Mouse (Mus musculus): ENCODE measurements around the gene Cd70. TPM values are rescaled to one million over a fixed set of nuclear protein-coding genes. Genes with fewer than 3 reads are reported as not detected.

Gene Cd70
- polyA plus RNA-seq, 1 experiment from 2014 or later, result not detected

DNA sequence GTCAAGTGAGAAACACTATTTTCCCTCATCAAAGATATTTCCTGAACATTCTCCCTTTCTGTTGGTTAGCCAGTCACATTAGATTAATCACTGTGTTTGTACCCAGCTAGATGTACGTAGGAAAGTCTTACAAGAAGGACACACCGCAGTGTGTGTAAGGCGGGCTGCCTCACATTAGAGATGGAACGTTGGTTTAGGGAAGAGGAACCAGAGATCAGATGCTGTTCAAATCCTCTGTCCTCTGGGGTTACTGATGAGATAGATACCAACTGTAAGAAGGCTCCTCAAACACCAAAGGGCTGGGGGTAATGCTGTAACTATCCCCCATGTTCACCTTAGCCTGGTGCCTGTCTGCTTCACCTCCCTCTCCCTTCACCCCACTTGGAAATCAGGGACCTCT, 24.8 kb downstream of the Cd70 start:
- DNase-seq (ENCODE audit: low spot score) (no peak), ATAC-seq (ENCODE audit: insufficient number of reproducible peaks, low FRiP score, low TSS enrichment, low read depth) (no peak)
- H3K4me3 ChIP-seq (ENCODE audit: low read depth, low read length), result no peak overlapping the region
- no peaks in the 10 kb centered on the region for H3K27me3 ChIP-seq (ENCODE audit: control insufficient read depth, insufficient read depth, low read length)
- H3K4me2 ChIP-seq (ENCODE audit: low read depth, severe bottlenecking), result no peak overlapping the region
- WGBS, result 83% methylated on average over 4 of the region's 4 CpGs
- no peaks in the 10 kb centered on the region for H3K36me3 ChIP-seq (ENCODE audit: control insufficient read depth, insufficient read depth, low read length)
- no peaks in the 10 kb centered on the region for H3K4me1 ChIP-seq (ENCODE audit: control insufficient read depth, insufficient read depth, low read length)
- H3K27ac ChIP-seq (replicated peaks; ENCODE audit: low read depth, low read length), result no peak overlapping the region
- no peak overlapping the region for H3K9ac ChIP-seq (ENCODE audit: low read length)
- H3K9me3 ChIP-seq (ENCODE audit: control insufficient read depth, low read length), result no peaks in the 10 kb centered on the region

DNA sequence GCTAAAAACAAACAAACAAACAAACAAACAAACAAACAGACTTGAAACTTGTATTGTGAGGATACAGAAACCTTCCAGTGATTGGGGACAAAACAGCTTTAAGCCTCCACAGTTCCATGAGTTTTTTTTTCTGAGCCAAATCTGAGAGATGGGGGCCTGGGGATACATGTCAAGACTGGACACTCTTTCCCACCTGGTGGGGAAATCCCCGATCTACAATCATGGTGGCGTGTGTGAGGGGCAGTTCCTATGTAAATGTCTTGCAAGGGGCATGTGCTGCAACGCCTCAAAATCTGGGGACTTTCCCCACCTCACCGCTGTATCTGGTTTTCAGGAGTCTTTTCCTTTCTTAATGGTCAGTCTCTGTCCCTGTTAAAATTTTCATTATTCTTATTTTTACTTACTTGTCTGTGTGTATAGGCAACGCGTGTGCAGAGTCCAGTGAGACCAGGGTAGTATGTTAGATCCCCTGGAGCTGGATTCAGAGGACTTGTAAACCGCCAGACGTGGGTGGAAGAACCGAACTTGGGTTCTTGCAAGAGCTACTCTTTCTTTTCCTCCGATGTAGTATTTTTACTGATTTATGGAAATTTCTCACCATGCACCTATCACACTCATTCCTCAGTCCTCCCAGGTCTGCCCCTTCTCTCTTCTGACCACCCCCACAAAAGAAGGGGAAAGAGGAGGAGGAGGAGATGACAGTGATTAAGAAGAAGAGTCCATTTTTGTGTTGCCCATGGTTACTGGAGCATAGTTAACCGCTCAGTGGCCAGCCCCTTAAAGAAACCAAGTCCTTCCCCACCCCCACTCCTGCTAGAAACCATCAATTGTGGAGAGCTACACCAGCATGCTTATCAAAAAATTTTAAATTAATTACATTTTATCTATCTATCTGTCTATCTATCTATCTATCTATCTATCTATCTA, 26.1 kb downstream of the Cd70 start:
- Histone ChIP-seq H3K4me2 (ENCODE audit: low read depth, severe bottlenecking) (no peak overlapping the region), H3K4me1 (ENCODE audit: control insufficient read depth, insufficient read depth, low read length) (no peaks in the 10 kb centered on the region), H3K27me3 (ENCODE audit: control insufficient read depth, insufficient read depth, low read length) (no peaks in the 10 kb centered on the region), H3K27ac (replicated peaks; ENCODE audit: low read depth, low read length) (no peak overlapping the region), H3K9me3 (ENCODE audit: control insufficient read depth, low read length) (no peaks in the 10 kb centered on the region), H3K9ac (ENCODE audit: low read length) (no peak overlapping the region), H3K4me3 (ENCODE audit: low read depth, low read length) (no peak overlapping the region), H3K36me3 (ENCODE audit: control insufficient read depth, insufficient read depth, low read length) (no peaks in the 10 kb centered on the region)
- ATAC-seq (ENCODE audit: insufficient number of reproducible peaks, low FRiP score, low TSS enrichment, low read depth), result no peak
- DNase-seq (ENCODE audit: low spot score), result no peak
- 83% methylated on average over 11 of the region's 11 CpGs for WGBS

DNA sequence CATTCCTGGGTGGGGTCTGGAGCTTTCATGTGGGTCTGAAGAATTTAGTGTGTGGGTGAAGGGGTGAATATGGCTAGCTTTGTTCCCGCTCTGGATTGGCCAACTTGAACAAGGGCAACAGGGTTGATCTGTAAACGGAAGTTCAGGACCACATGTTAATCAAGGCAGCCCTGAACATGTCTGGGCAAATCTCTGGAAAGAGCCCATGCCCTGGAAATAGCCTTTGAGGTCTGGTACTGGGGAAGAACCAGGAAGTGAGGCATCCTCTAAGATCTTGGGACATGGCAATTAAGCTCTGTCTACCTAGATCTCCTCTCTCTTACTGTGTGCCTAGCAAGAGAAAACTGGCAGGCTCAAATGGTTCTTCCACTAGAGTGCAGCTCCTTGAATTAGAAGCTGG, 27.7 kb downstream of the Cd70 start:
- 76% methylated on average over 2 of the region's 2 CpGs for WGBS
- no peak overlapping the region for H3K9ac ChIP-seq (ENCODE audit: low read length)
- no peak overlapping the region for H3K4me3 ChIP-seq (ENCODE audit: low read depth, low read length)
- ATAC-seq (ENCODE audit: insufficient number of reproducible peaks, low FRiP score, low TSS enrichment, low read depth), result no peak
- no peak for DNase-seq (ENCODE audit: low spot score)
- H3K27ac ChIP-seq (replicated peaks; ENCODE audit: low read depth, low read length), result no peak overlapping the region
- no peak overlapping the region for H3K4me2 ChIP-seq (ENCODE audit: low read depth, severe bottlenecking)
- H3K36me3 ChIP-seq (ENCODE audit: control insufficient read depth, insufficient read depth, low read length), result no peaks in the 10 kb centered on the region
- H3K27me3 ChIP-seq (ENCODE audit: control insufficient read depth, insufficient read depth, low read length), result no peaks in the 10 kb centered on the region
- no peaks in the 10 kb centered on the region for H3K4me1 ChIP-seq (ENCODE audit: control insufficient read depth, insufficient read depth, low read length)
- H3K9me3 ChIP-seq (ENCODE audit: control insufficient read depth, low read length), result no peaks in the 10 kb centered on the region

DNA sequence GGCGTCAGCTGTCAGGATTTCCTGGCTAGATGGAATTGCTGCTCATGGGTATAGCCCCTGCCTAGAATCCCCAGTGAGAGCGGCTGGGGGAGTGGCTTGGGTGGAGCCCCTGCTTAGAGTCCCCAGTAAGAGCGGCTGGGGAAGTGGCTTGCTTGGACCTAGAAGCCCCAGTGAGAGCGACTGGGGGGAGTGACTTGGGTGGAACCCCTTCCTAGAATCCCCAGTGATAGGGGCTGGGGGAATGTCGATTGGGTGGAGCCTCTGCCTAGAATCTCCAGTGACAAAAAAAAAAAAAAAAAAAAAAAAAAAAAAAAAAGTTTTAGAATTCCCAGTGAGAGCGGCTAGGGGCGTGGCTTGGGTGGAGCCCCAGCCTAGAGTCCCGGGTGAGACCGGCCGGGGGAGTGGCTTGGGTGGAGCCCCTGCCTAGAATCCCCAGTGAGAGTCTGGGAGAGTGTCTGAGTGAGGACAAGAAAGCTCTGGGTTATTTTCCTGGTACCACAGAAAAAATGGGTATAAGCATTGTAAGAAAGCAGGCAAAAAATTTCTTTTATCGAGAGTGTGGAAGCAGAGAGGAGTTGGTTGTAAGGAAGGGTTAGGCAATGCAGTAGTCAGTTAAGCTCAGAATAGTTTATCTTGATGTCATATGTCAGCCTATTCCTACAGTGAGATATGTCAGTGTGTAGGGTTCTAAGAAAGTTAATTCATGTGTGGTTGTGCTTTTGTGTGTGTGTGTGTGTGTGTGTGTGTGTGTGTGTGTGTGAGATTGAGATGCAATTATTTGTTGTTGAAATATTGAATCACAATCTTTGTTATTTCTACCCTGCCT, 30.8 kb downstream of the Cd70 start:
- H3K9me3 ChIP-seq (ENCODE audit: control insufficient read depth, low read length), result no peaks in the 10 kb centered on the region
- peak; percentile 55 for DNase-seq (ENCODE audit: low spot score)
- H3K4me3 ChIP-seq (ENCODE audit: low read depth, low read length), result no peak overlapping the region
- peak overlapping the region; percentile 1; the same call in 1 of the 2 replicates for H3K4me2 ChIP-seq (ENCODE audit: low read depth, severe bottlenecking)
- H3K27me3 ChIP-seq (ENCODE audit: control insufficient read depth, insufficient read depth, low read length), result no peaks in the 10 kb centered on the region
- peak; percentile 73; the same call in 1 of the 2 replicates for ATAC-seq (ENCODE audit: insufficient number of reproducible peaks, low FRiP score, low TSS enrichment, low read depth)
- no peaks in the 10 kb centered on the region for H3K36me3 ChIP-seq (ENCODE audit: control insufficient read depth, insufficient read depth, low read length)
- 0% methylated on average over 11 of the region's 11 CpGs for WGBS
- no peak overlapping the region for H3K9ac ChIP-seq (ENCODE audit: low read length)
- H3K4me1 ChIP-seq (ENCODE audit: control insufficient read depth, insufficient read depth, low read length), result no peaks in the 10 kb centered on the region
- H3K27ac ChIP-seq (replicated peaks; ENCODE audit: low read depth, low read length), result no peak overlapping the region

DNA sequence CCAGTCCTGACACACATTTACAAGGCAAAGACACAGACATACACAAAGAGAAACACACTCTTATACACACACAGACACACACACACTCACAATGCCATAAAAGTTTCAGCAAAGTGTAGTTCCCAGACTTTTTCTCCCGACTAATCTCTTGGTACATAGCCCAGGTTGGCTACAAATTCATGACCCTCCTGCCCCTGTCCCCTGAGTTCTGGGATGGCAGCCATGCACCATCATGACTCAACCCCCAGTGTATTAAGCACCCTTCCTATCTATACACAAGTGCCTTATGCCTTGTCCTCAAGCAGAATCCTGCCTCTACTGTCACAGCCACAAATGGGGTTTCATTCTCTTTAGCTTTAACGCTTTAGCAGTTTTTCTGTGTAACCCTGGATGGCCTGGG, 32.8 kb downstream of the Cd70 start:
- H3K9ac ChIP-seq (ENCODE audit: low read length), result no peak overlapping the region
- 79% methylated on average over 2 of the region's 2 CpGs for whole genome bisulfite sequencing
- H3K27me3 ChIP-seq (ENCODE audit: control insufficient read depth, insufficient read depth, low read length), result no peaks in the 10 kb centered on the region
- no peaks in the 10 kb centered on the region for H3K36me3 ChIP-seq (ENCODE audit: control insufficient read depth, insufficient read depth, low read length)
- H3K4me2 ChIP-seq (ENCODE audit: low read depth, severe bottlenecking), result no peak overlapping the region
- ATAC-seq (ENCODE audit: insufficient number of reproducible peaks, low FRiP score, low TSS enrichment, low read depth) (no peak), DNase-seq (ENCODE audit: low spot score) (no peak)
- H3K4me3 ChIP-seq (ENCODE audit: low read depth, low read length), result no peak overlapping the region
- no peaks in the 10 kb centered on the region for H3K4me1 ChIP-seq (ENCODE audit: control insufficient read depth, insufficient read depth, low read length)
- H3K27ac ChIP-seq (replicated peaks; ENCODE audit: low read depth, low read length), result no peak overlapping the region
- H3K9me3 ChIP-seq (ENCODE audit: control insufficient read depth, low read length), result no peaks in the 10 kb centered on the region

DNA sequence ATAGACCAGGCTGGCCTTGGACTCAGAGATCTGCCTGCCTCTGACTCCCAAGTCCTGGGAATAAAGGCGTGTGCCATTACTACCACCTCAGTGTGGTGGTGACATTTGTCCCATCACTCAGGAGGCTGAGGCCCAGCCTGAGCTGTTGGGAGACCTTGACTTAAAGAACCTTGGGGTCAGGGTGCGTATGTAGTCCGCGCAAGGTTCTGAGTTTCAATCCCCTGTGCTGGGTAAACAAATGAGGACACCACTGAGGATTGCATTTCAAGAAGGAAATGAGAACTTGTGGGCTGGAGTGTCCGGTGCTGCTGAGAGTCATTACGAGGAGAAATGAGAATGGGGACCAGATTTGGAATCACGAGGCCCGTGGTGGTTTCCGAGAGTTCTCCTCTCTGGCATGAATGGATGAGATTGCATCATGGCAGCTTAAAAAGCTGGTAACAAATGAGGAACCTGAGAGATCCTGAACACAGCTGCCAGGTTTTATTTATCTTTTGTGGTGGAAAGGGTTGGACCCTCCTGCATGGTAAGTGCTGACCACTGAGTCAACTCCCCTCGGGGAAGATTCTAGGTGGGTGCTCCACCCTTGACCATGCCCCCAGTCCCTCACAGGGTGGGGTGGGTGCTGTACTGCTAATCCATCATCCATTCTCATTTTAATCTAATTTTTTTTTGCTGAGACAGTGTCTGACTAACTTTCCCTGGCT, 36.7 kb downstream of the Cd70 start:
- WGBS, result 90% methylated on average over 10 of the region's 10 CpGs
- Histone ChIP-seq H3K36me3 (ENCODE audit: control insufficient read depth, insufficient read depth, low read length) (no peaks in the 10 kb centered on the region), H3K27me3 (ENCODE audit: control insufficient read depth, insufficient read depth, low read length) (no peaks in the 10 kb centered on the region), H3K4me1 (ENCODE audit: control insufficient read depth, insufficient read depth, low read length) (no peaks in the 10 kb centered on the region), H3K4me2 (ENCODE audit: low read depth, severe bottlenecking) (no peak overlapping the region), H3K9ac (ENCODE audit: low read length) (no peak overlapping the region), H3K9me3 (ENCODE audit: control insufficient read depth, low read length) (no peaks in the 10 kb centered on the region), H3K27ac (replicated peaks; ENCODE audit: low read depth, low read length) (no peak overlapping the region), H3K4me3 (ENCODE audit: low read depth, low read length) (no peak overlapping the region)
- ATAC-seq (ENCODE audit: insufficient number of reproducible peaks, low FRiP score, low TSS enrichment, low read depth) (no peak), DNase-seq (ENCODE audit: low spot score) (no peak)

DNA sequence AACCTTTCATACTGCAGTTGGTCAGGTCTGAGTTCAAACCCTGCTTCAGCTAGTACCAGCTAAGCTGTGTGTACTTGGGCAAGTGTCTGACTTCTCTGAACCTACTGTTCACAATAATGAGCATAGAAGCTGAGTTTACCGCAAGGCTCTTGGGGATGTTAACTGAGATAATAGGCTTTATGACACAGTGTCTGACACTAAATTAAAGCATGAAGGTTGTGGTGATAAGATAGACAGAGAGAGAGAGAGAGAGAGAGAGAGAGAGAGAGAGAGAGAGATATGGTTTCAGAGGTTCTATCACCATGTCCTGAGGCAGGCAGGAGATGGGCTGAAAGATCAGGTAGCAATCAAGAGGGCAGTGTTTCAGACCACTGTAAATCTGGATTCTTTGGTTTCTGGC, 39.6 kb downstream of the Cd70 start:
- H3K27me3 ChIP-seq (ENCODE audit: control insufficient read depth, insufficient read depth, low read length), result no peaks in the 10 kb centered on the region
- no peaks in the 10 kb centered on the region for H3K4me1 ChIP-seq (ENCODE audit: control insufficient read depth, insufficient read depth, low read length)
- WGBS, result 82% methylated on average over 1 of the region's 1 CpGs
- no peaks in the 10 kb centered on the region for H3K36me3 ChIP-seq (ENCODE audit: control insufficient read depth, insufficient read depth, low read length)
- H3K27ac ChIP-seq (replicated peaks; ENCODE audit: low read depth, low read length), result no peak overlapping the region
- no peak overlapping the region for H3K4me3 ChIP-seq (ENCODE audit: low read depth, low read length)
- DNase-seq (ENCODE audit: low spot score), result no peak
- H3K9me3 ChIP-seq (ENCODE audit: control insufficient read depth, low read length), result no peaks in the 10 kb centered on the region
- no peak for ATAC-seq (ENCODE audit: insufficient number of reproducible peaks, low FRiP score, low TSS enrichment, low read depth)
- H3K4me2 ChIP-seq (ENCODE audit: low read depth, severe bottlenecking), result no peak overlapping the region
- H3K9ac ChIP-seq (ENCODE audit: low read length), result no peak overlapping the region

DNA sequence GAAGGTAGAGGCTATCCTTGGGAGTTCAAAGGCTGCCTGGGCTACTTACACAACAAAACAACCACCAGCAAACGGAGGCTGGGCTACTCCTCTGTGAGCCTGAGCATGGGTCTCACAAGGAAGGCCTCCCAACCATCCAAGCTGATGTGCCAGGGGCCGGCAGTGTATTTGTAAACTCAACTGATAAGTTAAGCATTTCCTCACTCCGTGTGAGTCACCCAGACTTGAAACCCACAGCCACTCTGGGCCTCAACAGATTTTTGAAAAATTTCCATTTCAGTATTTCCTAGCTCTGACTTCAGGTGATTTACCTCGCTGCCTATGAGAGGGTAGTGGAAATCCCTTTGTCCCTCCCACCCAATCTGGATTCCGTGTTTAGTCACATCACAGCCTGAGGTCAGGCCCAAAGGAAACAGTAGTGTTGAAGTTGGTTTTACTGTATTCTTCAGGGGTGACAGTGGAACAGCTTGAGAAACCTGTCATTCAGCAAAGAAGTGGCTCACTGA, 40.9 kb downstream of the Cd70 start:
- Histone ChIP-seq H3K4me1 (ENCODE audit: control insufficient read depth, insufficient read depth, low read length) (0 out of 2 replicates have a peak, but pooled peaks cover 2% of the 10 kb centered on the region), H3K9ac (ENCODE audit: low read length) (no peak overlapping the region), H3K9me3 (ENCODE audit: control insufficient read depth, low read length) (no peaks in the 10 kb centered on the region), H3K4me2 (ENCODE audit: low read depth, severe bottlenecking) (no peak overlapping the region), H3K27me3 (ENCODE audit: control insufficient read depth, insufficient read depth, low read length) (no peaks in the 10 kb centered on the region), H3K4me3 (ENCODE audit: low read depth, low read length) (no peak overlapping the region), H3K36me3 (ENCODE audit: control insufficient read depth, insufficient read depth, low read length) (no peaks in the 10 kb centered on the region), H3K27ac (replicated peaks; ENCODE audit: low read depth, low read length) (no peak overlapping the region)
- 54% methylated on average over 5 of the region's 5 CpGs for WGBS
- no peak for DNase-seq (ENCODE audit: low spot score)
- ATAC-seq (ENCODE audit: insufficient number of reproducible peaks, low FRiP score, low TSS enrichment, low read depth), result no peak

All from limb, embryonic 11.5 days (tissue).